Mouse (Mus musculus) liver, embryonic 14.5 days (tissue): ENCODE data around the gene Gm49320. TPM values are rescaled to one million over a fixed set of nuclear protein-coding genes. Genes with fewer than 3 reads are reported as not detected.

ENCODE experiments used
- ATAC-seq: fragments of 200-750 bp; cut with Nextera tagmentation; 2 replicates; pipeline ENCODE4 v1.8.0; 2017; ENCODE audit warnings: moderate number of reproducible peaks, mild to moderate bottlenecking, moderate library complexity; ENCODE audit not compliant: insufficient read depth
- DNase-seq, 3 experiments: peaks; one replicate each; pipeline ENCODE4 v3.0.0-alpha.2; 2012 to 2013; ENCODE audit warnings: low read depth in 3 of 3, low spot score in 3 of 3
- H3K27ac ChIP-seq: fragments of 300-500 bp; sonication (generic); 2 replicates; pipeline ENCODE4 v1.5.1; 2014; ENCODE audit warnings: moderate library complexity, mild to moderate bottlenecking, control low read depth, inconsistent platforms
- H3K27me3 ChIP-seq: fragments of 300-500 bp; sonication (generic); 2 replicates; pipeline ENCODE4 v1.6.1; 2014; ENCODE audit warnings: mild to moderate bottlenecking, low read length, moderate library complexity; ENCODE audit not compliant: control insufficient read depth, insufficient read depth
- H3K36me3 ChIP-seq: fragments of 300-500 bp; sonication (generic); replicated peaks from 2 replicates; pipeline ENCODE4 v1.6.1; 2014; ENCODE audit warnings: low read depth; ENCODE audit not compliant: control insufficient read depth, insufficient read depth
- H3K4me1 ChIP-seq, 2 experiments: fragments of 200-500 bp in 1 of 2; fragments of 300-500 bp in 1 of 2; sonication (generic) in 1 of 2; replicated peaks; 2 replicates each; pipeline ENCODE4 v1.6.1; 2012 to 2014; ENCODE audit warnings: antibody characterized with exemption in 1 of 2, inconsistent platforms in 1 of 2, low read length in 1 of 2; ENCODE audit not compliant: control insufficient read depth in 2 of 2, insufficient read depth in 2 of 2
- H3K4me2 ChIP-seq: fragments of 300-500 bp; sonication (generic); 2 replicates; pipeline ENCODE4 v1.6.1; 2014; ENCODE audit warnings: low read depth, mild to moderate bottlenecking, control low read depth, moderate library complexity
- H3K4me3 ChIP-seq, 2 experiments: fragments of 200-500 bp in 1 of 2; fragments of 300-500 bp in 1 of 2; sonication (generic) in 1 of 2; 2 replicates each; pipeline ENCODE4 v1.5.1; 2012 to 2014; ENCODE audit warnings: low read depth in 2 of 2, low read length in 2 of 2, mild to moderate bottlenecking in 2 of 2, control low read depth in 1 of 2, inconsistent platforms in 1 of 2, moderate library complexity in 1 of 2; ENCODE audit not compliant: insufficient read depth in 1 of 2
- H3K9ac ChIP-seq: fragments of 300-500 bp; sonication (generic); replicated peaks from 2 replicates; pipeline ENCODE4 v1.6.1; 2014; ENCODE audit warnings: mild to moderate bottlenecking, control low read depth, moderate library complexity
- H3K9me3 ChIP-seq: fragments of 300-500 bp; sonication (generic); 2 replicates; pipeline ENCODE4 v1.6.1; 2016; ENCODE audit warnings: low read length, mixed read lengths; ENCODE audit not compliant: control insufficient read depth
- CTCF ChIP-seq: IDR thresholded peaks from 2 replicates; pipeline ENCODE4 v1.5.1; 2016; ENCODE audit warnings: antibody characterized with exemption, low read depth, control low read depth
- EP300 ChIP-seq: IDR thresholded peaks from 2 replicates; pipeline ENCODE4 v1.6.1; 2016; ENCODE audit warnings: antibody characterized with exemption, low read depth
- WGBS: fragments of 180-500 bp; shearing (Covaris S2); extraction: QIAGEN DNeasy Blood & Tissue Kit; methylation state at CpG from one replicate; pipeline ENCODE4 v1.1.7; 2014; ENCODE audit not compliant: insufficient replicate concordance; 5-methylcytosine and 5-hydroxymethylcytosine counted together
- polyA plus RNA-seq, 2 experiments: library from polyadenylated mRNA; depleted of rRNA in 1 of 2; stranded (reverse) in 1 of 2; unstranded in 1 of 2; fragments of >200 nt; fragmentation: Nextera tagmentation in 1 of 2; extraction: Ambion mirVana in 1 of 2; gene quantifications; 2 replicates each; pipeline versions ENCODE4 v1.2.1 to v1.2.3; 2012 to 2014

Gene Gm49320
- polyA plus RNA-seq (2012; rRNA removed) = 0.47 and 0.66 TPM in 2 replicates
- 0.05 and 0.14 TPM in 2 replicates for polyA plus RNA-seq (2014; fragmentation: Nextera tagmentation; extraction: Ambion mirVana)

- TF ChIP-seq CTCF (peak; percentile 71), EP300 (no peak)
- H3K9ac ChIP-seq = peak within 1 kb of the TSS; percentile 76
- WGBS = under 1% methylated on average over 64 of the region's 71 CpGs
Observed at GRCm38 (mm10) chr8:4238434-4239192, at the start of gene Gm49320, which contains the start of gene Map2k7. Gene Gm49320 (plus strand): TSS chr8:4238865. Gene Map2k7 (plus strand): TSS chr8:4238740.

GRCm38 (mm10) chr8:4189031-4189722 lies 49.5 kb upstream of the Gm49320 start:
- Histone ChIP-seq H3K9ac (peak overlapping the region; percentile 44), H3K9me3 (no peaks in the 10 kb centered on the region), H3K27ac (peak overlapping the region; percentile 62), H3K4me2 (peak overlapping the region; percentile 59), H3K27me3 (no peaks in the 10 kb centered on the region), H3K36me3 (peaks cover 3% of the 10 kb centered on the region), H3K4me1 (peaks cover 18 to 28% of the 10 kb centered on the region in 2 experiments), H3K4me3 (peak overlapping the region in 1 of 2 experiments; percentile 0; a peak in 1 of 4 replicates)
- TF ChIP-seq CTCF = no peak
- 0 out of 2 replicates have a peak, but pooled peaks have one; percentile 17 for TF ChIP-seq EP300
- DNase-seq = peak in 2 of 3 experiments; percentile 63 to 68
- WGBS = 2% methylated on average over 3 of the region's 3 CpGs
- ATAC-seq = peak; percentile 96

More at GRCm38 (mm10) chr8:4238434-4239192, at the start of gene Gm49320, which contains the start of gene Map2k7:
- H3K4me3 ChIP-seq = peak within 1 kb of the TSS; percentile 77 to 81
- no peaks in the 10 kb centered on the region for H3K27me3 ChIP-seq
- H3K9me3 ChIP-seq = no peaks in the 10 kb centered on the region
- peak within 1 kb of the TSS; percentile 87 for H3K27ac ChIP-seq
- peaks cover 11 to 21% of the 10 kb centered on the region in 2 experiments for H3K4me1 ChIP-seq
- DNase-seq (peak; percentile 95 to 96 (median 96)), ATAC-seq (peak; percentile 93)
- H3K4me2 ChIP-seq = peak within 1 kb of the TSS; percentile 83
- peaks cover 3% of the 10 kb centered on the region for H3K36me3 ChIP-seq

DNA sequence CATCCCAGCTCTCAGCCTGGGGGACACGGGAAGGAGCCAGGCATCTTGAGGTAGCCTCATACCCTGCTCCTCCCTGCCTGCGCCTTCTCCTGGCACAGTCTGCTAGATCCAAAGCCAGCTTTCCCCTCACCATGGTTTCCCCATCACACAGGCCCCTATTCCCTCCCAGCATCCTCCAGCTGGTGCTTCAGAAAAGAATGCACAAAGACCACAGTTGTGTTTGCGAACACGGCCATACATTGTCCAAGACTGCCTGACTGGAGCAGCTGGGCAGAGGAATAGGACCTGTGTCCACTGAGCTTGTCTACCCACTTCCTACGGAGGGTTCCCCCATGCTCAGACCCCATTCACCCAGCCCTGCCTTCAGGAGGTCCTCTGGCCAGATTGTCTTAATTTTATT lies 46.4 kb upstream of the Gm49320 start:
- TF ChIP-seq EP300 = no peak
- TF ChIP-seq CTCF = no peak
- H3K36me3 ChIP-seq = peaks cover 3% of the 10 kb centered on the region
- no peak overlapping the region for H3K4me2 ChIP-seq
- H3K9me3 ChIP-seq = no peaks in the 10 kb centered on the region
- no peak for DNase-seq
- H3K4me1 ChIP-seq = peaks cover 18 to 23% of the 10 kb centered on the region in 2 experiments
- H3K4me3 ChIP-seq = no peak overlapping the region
- no peak overlapping the region for H3K27ac ChIP-seq
- 72% methylated on average over 5 of the region's 5 CpGs for WGBS
- ATAC-seq = no peak
- no peak overlapping the region for H3K9ac ChIP-seq
- H3K27me3 ChIP-seq = no peaks in the 10 kb centered on the region

DNA sequence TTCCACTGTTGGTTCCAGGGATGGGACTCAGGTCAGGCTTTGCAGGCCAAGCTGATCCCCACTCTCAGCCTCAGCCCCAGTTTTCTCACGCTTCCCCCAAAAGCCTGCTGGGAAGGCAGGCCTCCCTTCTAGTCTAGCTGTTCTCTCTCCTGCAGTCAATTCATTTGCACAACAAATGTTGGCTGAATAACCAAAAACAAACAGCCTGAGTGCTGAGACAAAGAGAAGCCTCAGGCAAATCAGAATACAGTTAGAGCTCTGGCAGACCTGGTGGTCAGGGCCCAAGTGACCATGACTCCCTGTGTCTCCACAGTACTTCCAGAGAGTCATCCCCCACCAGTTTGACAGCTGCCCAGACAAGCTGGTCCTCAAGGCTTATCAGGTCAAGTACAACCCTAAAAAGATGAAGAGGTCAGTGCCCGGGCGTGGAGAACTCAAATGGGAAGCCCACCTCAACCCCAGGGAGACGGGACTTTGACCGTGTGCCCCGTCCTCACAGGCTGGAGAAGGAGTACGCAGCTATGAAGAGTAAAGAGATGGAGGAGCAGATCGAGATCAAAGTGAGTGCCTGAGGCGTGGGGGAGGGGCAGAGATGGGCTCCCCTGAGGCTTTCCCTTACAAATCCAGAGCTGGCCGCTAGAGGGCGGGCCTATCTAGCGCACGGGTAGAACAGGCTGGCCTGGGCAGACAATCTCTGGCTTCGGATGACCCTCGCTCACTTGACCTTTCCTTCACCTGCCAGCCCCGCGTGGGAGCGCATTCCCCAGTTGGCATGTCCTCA lies 45.7 kb upstream of the Gm49320 start:
- ATAC-seq = peak; percentile 29
- H3K27me3 ChIP-seq = no peaks in the 10 kb centered on the region
- no peaks in the 10 kb centered on the region for H3K36me3 ChIP-seq
- DNase-seq = peak; percentile 52 to 56 (median 54)
- H3K4me3 ChIP-seq = no peak overlapping the region
- no peaks in the 10 kb centered on the region for H3K9me3 ChIP-seq
- WGBS = 13% methylated on average over 18 of the region's 18 CpGs
- H3K9ac ChIP-seq = no peak overlapping the region
- no peak overlapping the region; the same call in 1 of the 2 replicates for H3K4me2 ChIP-seq
- no peak for TF ChIP-seq EP300
- TF ChIP-seq CTCF = peak; percentile 97
- H3K4me1 ChIP-seq = peaks cover 18 to 21% of the 10 kb centered on the region in 2 experiments
- H3K27ac ChIP-seq = no peak overlapping the region
